Mouse (Mus musculus) heart, adult 18-20 months (tissue): ENCODE measurements around the gene Acvr1b. TPM values are rescaled to one million over a fixed set of nuclear protein-coding genes. Genes with fewer than 3 reads are reported as not detected.

ENCODE experiments used
- DNase-seq, 2 experiments: peaks; one replicate each; pipeline ENCODE4 v3.0.0; 2021 to 2022; ENCODE audit warnings: mixed read lengths in 1 of 2
- long read RNA-seq, 2 experiments: library from polyadenylated mRNA; stranded (forward); transcript quantifications; one replicate each; pipeline ENCODE4 v2.0.0; 2021
- total RNA-seq, 2 experiments: library from RNA; stranded (reverse); gene quantifications; 2 replicates each; pipeline ENCODE4 v1.2.3; 2021

The Acvr1b gene
- 10 to 100 TPM in 1 of 2 experiments, 1 to 10 TPM in 1; 9.8 to 10.3 TPM for total RNA-seq
- long read RNA-seq, experiment 1, partial matches to known transcripts = 0 of 1 reads
- long read RNA-seq, experiment 1, other reads (novel, unspliced or antisense) = 1 of 1 reads
- long read RNA-seq, experiment 2, partial matches to known transcripts = 0 of 1 reads
- long read RNA-seq, experiment 2, other reads (novel, unspliced or antisense) = 1 of 1 reads

- DNase-seq = peak; percentile 90 to 95
Measured at GRCm38 (mm10) chr15:101173421-101174211, at the start of gene Acvr1b. TSS of gene Acvr1b (plus strand) at chr15:101174067.

- no peak for DNase-seq
Measured at GRCm38 (mm10) chr15:101125561-101125960, 48.3 kb upstream of the Acvr1b start.

GRCm38 (mm10) chr15:101126876-101127544, 46.9 kb upstream of the Acvr1b start:
- peak; percentile 80 to 84 for DNase-seq

- DNase-seq = peak; percentile 86 to 88
Measured at GRCm38 (mm10) chr15:101128181-101129089, 45.4 kb upstream of the Acvr1b start, which contains the start of gene Acvrl1. TSS of gene Acvrl1 (plus strand) at chr15:101128522.

DNA sequence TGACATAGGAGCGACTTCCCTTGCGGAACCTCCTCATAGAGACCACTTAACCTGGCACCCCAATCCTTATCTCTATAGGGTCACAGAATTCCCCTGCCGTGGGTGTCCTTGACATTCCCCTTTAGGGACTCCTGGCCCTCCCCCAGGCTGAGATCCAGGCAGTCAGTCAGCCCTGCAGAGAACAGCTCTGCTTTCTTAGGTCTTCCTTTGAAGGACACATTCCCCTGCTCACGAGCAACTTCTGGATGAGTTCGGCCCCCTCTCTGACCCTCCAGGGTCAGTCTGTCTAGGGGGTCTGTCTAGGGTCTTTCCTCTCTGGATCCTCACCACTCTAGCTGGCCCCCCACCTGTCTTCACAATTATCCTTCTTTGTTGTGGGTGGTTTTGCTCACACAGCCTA, 44.5 kb upstream of the Acvr1b start:
- peak in 1 of 2 experiments; percentile 48 for DNase-seq

DNA sequence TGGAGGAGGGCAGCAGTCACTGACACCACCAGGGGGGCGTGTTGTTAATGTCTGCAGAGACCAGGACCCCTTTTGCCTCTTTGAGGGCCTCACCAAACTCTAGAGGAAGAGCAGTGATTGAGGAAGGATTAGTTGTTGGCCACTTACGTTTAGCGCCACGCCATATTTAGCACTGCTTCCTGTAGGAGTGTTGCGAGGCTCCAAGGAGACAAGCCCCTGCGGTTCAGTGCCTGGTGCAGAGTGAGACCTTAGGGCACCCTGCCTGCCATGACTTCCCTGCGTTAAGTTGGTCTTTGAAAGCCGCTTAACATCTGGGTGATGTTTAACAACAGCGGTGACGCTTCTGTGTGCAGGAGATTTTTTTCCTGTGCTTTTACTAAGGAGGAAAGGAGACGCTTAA, 42.4 kb upstream of the Acvr1b start:
- DNase-seq = no peak

- DNase-seq = no peak
Measured at GRCm38 (mm10) chr15:101132041-101132440, 41.8 kb upstream of the Acvr1b start.

- DNase-seq = no peak
Measured at GRCm38 (mm10) chr15:101132761-101133160, 41.1 kb upstream of the Acvr1b start.

DNA sequence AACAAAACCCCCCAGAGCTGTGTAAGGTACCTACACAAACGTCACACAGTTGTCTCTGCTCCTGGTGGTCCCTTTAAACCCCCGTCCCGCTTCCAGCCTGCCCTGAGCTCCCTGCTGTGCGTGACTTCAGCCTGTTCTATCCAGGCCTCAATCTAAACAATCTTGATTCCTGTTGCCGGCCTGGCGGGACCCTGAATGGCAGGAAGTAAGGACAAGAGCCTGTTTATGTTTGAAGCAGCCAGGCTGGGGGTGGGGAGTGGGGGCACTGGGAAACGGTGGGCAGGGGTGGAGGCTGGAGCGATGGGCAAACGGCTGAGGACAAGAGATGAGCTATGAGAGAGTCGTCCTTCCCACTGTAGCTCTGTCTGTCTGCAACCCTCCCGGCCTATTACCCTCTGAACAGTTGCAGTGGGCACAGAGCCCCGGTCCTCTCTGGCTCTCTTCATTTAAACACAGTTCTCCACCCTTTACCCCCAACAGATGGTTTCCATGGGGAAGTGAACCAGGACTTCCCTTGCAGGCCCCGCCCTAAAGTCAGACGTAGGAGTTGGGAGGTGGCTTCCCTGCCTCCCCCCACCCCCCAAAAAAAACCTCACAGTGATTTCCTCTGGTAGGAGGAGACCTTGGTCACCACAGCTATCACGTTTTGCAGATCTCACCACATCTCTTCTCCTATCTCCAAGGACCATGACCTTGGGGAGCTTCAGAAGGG, 39.7 kb upstream of the Acvr1b start:
- DNase-seq = peak; percentile 60 to 75

DNA sequence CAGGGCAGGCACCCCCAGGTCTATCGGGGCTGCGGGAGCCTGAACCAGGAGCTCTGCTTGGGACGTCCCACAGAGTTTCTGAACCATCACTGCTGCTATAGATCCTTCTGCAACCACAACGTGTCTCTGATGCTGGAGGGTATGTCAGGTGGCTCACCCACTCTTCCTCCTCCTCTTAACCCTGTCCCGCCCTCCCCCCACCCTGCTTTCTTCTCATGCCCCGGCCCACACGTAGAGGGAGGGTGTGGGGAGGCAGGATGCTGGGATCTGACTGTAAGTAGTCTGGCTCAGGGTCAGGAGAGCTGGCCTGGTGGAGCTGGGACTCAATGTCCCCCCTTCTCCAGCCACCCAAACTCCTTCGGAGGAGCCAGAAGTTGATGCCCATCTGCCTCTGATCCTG, 38.5 kb upstream of the Acvr1b start:
- DNase-seq = no peak

DNA sequence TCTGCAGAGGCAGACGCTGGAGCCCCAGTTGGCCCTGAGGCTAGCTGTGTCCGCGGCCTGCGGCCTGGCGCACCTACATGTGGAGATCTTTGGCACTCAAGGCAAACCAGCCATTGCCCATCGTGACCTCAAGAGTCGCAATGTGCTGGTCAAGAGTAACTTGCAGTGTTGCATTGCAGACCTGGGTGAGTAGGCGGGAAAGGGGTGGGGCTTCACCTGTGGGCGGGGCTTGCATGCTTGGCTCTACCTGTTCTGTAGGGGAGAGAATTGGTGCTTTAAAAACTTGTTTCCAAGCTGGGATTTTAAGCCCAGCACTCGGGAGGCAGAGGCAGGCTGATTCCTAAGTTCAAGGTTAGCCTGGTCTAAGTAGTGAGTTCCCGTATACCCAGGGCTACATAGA, 36.4 kb upstream of the Acvr1b start:
- no peak for DNase-seq

GRCm38 (mm10) chr15:101138675-101139074, 35.2 kb upstream of the Acvr1b start:
- no peak for DNase-seq

GRCm38 (mm10) chr15:101139885-101140284, 34.0 kb upstream of the Acvr1b start:
- DNase-seq = peak in 1 of 2 experiments; percentile 71

- no peak for DNase-seq
Measured at GRCm38 (mm10) chr15:101140587-101140986, 33.3 kb upstream of the Acvr1b start.

- peak; percentile 67 to 69 for DNase-seq
Measured at GRCm38 (mm10) chr15:101141061-101141541, 32.8 kb upstream of the Acvr1b start.

- peak in 1 of 2 experiments; percentile 15 for DNase-seq
Measured at GRCm38 (mm10) chr15:101142672-101143071, 31.2 kb upstream of the Acvr1b start.

DNA sequence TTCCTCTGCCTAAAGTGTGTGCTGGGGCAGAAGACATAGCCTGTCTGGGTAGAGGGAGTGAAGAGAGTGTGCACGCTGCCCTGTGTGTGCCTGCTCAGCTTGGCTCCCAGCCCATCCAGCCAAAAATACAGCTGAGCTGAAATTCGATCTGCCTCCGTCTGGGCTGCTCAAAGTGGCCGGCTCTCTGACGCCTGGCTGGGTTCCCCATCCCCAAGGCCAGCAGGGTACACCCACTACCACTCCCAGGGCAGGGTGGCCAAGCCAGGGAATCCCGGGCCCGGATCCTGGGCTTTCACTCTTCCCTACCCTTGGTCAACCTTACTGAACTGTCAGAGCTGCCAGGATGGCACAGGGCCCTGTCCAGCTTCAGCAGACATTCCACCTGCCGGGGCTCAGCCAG, 30.4 kb upstream of the Acvr1b start:
- peak; percentile 82 to 90 for DNase-seq

DNA sequence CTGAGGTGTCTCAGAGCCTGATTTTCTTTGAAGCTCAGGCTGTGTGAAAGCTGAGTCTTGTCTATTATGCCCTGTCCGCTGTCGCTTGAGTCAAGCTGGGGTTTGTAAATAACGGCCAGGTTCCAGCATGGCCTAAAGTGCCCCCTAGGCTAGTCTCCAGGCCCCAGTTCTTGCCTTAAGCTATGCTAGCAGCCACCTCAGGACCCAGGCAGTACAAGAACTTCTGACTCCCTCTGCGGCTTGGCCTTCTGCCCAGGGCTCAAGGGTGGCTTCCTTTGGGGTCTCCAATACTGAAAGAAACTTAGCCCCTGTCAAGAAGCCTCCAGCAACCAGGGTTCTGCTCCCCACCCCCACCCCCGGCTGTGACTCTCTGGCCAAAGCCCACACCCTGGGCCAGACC, 29.7 kb upstream of the Acvr1b start:
- no peak for DNase-seq

DNA sequence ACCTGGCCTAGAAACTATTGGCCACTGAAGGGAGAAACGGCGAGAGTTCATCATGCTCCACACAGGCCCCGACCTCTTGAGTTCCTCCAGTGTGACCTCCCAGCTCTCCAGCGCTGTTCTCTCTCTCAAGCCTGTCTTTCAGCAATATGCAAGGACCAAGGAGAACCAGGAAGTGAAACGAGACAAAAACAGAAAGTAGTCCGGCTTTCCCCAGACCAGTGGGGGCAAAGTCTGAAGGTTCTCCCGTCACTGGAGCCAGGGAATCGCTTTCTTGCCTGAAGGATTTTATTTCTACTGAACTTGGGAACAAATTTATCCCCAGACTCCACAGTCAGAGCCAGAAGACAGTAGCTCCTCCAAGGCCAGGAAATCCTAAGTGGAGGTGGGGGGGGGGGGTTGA, 29.1 kb upstream of the Acvr1b start:
- peak in 1 of 2 experiments; percentile 45 for DNase-seq

- DNase-seq = peak; percentile 97 to 98
Measured at GRCm38 (mm10) chr15:101145424-101146099, 28.3 kb upstream of the Acvr1b start.
